Mouse (Mus musculus) Muller cell, postnatal 12 days (primary cell): ENCODE measurements around the gene Vmn1r170.
"Not testable (repeated sequence)": the region's sequence is repeated elsewhere in the genome, so short reads cannot be mapped to it uniquely, and the experiment has no call there.

ENCODE experiments used
- DNase-seq: peaks from one replicate; pipeline ENCODE4 v3.0.0-alpha.2; 2015; ENCODE audit errors: inconsistent ontology term

The Vmn1r170 gene

DNA sequence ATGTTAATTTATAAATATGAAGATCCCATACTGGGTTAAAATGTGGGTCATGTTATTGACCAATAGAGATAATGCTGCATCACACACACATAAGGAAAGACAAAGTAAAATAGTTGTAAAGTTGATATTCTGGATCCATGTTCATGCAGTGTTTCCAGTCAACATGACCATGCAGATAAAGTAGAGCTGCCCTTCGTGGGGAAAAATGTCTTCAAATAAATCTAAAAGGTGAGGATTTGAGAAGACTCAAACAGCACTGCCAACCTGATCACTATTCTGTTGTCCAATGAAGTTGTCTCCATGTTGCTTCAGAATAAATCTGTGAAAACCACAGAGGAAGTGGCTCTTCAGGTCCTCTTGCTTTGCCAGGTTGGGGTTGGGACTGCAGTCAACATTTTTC, at the start of gene Vmn1r170:
Vmn1r170 (plus strand) TSS at position 301 of the 400 bp plus-strand sequence.
- DNase-seq: not testable (repeated sequence)

GRCm38 (mm10) chr7:23575226-23575625, 30.7 kb upstream of the Vmn1r170 start, which contains the start of gene Vmn1r169:
Vmn1r169 (plus strand) TSS chr7:23575526.
- not testable (repeated sequence) for DNase-seq

DNA sequence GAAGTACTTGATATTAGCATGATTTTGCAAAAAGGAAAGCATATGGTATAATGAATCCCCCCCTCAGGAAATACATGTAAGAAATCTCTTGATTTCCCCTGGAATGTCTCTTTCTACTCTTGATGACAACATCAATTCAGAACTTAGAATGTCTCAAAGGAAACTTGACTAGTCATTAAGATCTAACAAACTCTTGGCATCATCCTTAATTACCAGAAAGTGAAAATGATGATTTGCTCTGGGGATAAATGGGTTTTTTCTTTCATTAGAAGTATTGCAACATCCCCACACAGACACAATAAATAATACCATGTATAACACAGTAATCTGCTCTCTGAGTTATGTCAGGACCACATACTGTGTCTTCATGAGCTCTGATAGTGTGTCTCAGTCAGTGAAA, 24.4 kb downstream of the Vmn1r170 start, which contains the start of gene Vmn1r171:
Vmn1r171 (plus strand) TSS at position 301 of the 400 bp plus-strand sequence.
- DNase-seq: no peak
